Mouse (Mus musculus): ENCODE results near the gene Cltrn.

The Cltrn gene

GRCm38 (mm10) chrX:164139032-164139431, 50.4 kb downstream of the Cltrn start, which contains the start of gene Ace2:
TSS of gene Ace2 (plus strand) at chrX:164139332.
- no peak for DNase-seq (ENCODE audit: low read depth, low spot score)

DNA sequence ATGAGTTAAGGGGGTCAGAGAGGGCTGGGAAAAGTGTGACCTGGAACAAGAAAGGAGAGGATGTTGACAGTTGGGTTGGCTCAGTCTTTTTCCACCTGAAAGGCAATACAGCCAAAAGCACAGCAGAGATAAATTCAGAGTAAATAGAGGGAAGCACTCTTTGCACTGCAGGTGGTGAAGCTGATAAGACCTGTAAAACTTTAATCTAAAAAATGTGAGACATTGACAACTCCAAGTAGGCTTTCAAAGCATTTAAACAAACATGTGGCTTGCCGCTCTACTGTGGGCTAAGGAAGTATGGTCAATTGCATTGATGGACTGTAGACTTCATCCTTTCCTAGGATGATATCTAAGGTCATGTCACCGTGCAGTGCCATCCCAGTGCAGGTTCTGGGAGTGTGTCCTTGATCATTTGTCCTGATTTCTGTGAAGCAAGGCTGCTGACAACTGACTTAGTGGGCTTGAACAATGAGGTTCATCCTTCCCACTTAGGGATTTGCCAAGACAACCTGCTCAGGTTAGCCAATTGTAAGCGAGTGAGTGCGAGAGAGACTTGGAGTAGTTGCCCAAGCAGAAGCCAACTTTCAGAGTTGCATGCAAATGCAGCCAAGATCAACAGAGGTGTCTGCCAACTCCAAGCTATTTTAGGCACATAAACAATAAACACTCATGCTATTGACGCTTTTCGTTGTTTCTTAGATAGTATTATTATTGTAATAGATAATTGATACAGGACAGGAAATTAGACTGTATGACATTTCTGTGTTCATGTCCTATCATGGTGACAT, 57.0 kb downstream of the Cltrn start:
- DNase-seq (ENCODE audit: low read depth, low spot score), result no peak

DNA sequence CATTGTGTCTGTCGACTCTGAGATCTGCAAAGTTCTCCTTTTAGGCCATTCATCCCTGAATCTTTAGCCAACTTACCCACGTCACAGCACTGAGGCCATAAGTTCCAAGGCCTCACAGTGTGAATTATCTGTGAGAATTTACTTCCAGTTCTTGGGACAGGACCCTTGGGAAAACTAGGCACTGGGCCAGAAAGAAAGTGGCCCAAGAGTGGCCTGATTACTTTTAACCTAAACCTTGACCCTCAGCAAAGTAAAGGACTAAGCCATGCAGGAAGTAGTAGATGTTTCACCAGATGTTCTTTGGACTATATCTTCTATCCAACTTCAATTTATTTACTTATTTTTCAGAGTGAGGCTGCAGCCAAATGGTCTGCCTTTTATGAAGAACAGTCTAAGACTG, 64.1 kb downstream of the Cltrn start:
- no peak for DNase-seq (ENCODE audit: low read depth, low spot score)

DNA sequence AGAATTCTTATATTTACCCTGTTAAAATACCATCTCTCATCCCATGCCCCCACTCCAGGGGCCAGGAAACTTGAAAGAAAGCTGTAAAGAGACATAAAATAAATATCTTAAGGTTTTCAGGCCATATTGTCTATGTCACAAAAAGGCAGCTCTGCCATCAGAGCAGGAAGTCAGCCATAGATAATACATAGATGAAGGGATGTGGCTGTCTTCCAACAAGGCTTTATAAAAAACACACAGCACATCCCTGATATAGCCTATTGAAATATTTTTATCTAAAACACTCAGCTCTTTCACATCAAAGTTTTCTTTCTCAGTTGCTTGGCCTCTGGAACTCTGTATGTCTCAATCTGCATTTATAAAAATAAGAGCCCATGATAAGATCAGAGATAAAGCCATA, 65.0 kb downstream of the Cltrn start:
- DNase-seq (ENCODE audit: low read depth, low spot score), result no peak

DNA sequence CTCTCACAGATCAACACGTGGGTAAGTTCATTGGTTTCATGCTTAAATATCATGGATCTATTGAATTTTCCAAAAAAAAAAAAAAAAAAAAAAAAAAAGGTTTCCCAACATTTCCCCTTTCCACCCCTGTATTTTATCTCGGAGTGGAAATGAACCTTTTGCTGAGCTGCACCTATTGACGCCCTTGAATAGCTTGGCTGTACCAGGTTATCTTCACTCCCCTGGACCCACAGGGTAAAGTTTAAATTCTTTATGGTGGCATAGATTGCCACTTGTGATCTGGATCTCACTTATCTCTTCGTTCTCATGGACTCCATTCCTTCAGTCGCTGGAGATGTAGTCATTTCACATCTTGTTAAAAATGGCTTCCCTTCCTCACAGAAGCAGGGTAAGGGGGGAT, 66.0 kb downstream of the Cltrn start:
- DNase-seq (ENCODE audit: low read depth, low spot score), result no peak

DNA sequence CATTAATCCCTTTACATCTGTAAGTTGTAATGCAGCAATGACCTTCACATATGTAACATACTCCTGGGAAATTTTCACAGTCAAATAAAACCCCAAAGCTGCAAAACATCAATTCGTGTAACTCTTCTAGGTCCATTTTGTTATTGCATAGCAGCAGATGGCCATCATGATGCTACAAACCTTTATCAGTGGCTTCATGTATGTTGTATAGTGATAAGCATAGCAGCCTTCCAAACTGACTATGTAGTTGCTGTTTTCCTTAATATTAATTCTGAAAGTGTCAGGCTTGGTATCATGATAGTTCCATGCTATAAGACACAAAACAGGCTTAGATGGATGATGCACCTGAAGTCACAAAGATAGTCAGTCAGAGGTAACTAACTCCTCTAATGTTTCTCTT, 76.1 kb downstream of the Cltrn start:
- DNase-seq (ENCODE audit: low read depth, low spot score), result no peak

Measured in R1 (cell line).